Comparison of ENCODE assay signal across 9 mouse cellular contexts in the genomic region with DNA sequence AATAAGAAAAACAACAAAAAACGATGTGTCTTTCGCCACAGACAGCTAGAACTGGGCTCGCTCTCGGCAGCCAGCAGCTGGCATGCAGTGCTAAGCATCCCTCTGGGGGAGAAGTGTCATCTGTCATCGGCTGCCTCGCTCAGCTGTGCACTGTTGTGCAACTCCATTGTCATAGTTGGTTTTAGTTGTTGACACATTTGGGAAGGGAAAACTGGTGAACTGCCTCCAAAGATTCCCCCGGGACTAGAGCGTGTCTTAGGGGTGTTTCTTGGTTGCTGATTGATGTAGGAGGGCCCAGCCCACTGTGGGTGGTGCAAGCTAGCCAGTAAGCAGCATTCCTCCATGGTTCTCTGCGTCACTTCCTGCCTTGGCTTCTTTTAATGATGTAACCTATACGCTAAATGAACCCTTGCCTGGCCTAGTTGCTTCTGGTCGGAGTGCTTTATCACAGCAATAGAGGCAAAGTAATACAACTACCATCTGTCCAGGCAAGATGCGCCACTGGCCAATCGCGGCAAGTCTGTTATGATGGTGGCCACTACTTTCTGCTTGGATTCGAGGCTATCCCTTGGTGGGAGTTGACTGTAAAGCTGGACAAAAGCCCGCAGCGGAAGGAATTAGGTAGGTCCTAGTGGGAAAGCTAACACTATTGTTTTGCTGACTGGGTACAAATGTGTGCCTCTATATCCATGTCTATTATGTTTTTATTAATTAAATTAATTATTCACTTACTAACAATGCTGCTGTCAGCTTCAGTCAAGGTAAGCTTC. TPM values are rescaled to one million over a fixed set of nuclear protein-coding genes. Genes with fewer than 3 reads are reported as not detected.
DNase-seq lines count a peak whose midpoint lies in the region; ATAC-seq and TF ChIP-seq lines count a peak whose summit lies in the region.
"Had no signal": no experiment of that assay in that cellular context is flagged by ENCODE, and none has a peak within 500 bp of the region (broad histone marks: within the 10 kb centered on the region; RNA-seq: fewer than 3 reads in every experiment).

No protein-coding gene starts in this region.

- ATAC-seq in midbrain, embryonic 11.5 days (ENCODE audit: low FRiP score), result no peak
- ATAC-seq in midbrain, embryonic 16.5 days, result no peak
- ATAC-seq in cerebellum, adult (ENCODE audit: insufficient number of reproducible peaks, low FRiP score, low TSS enrichment), result no peak

- H3K27me3 ChIP-seq in midbrain, embryonic 11.5 days (ENCODE audit: control insufficient read depth, insufficient read depth, low read length), result no peaks in the 10 kb centered on the region
- H3K27me3 ChIP-seq in midbrain, embryonic 16.5 days (ENCODE audit: control insufficient read depth, insufficient read depth, low read depth, low read length), result no peaks in the 10 kb centered on the region
- no peaks in the 10 kb centered on the region for H3K27me3 ChIP-seq in heart, embryonic 10.5 days (ENCODE audit: insufficient read depth, poor library complexity, severe bottlenecking)

- TF ChIP-seq CTCF in layer of hippocampus, adult 2 months (conservative IDR thresholded peaks at IDR 0.05), result no peak

- no peaks in the 10 kb centered on the region for H3K9me3 ChIP-seq in midbrain, embryonic 11.5 days (ENCODE audit: control insufficient read depth, low read length)
- H3K9me3 ChIP-seq in midbrain, embryonic 16.5 days (replicated peaks; ENCODE audit: control insufficient read depth, low read length, poor library complexity, severe bottlenecking), result no peaks in the 10 kb centered on the region
- H3K9me3 ChIP-seq in heart, embryonic 10.5 days, result no peaks in the 10 kb centered on the region

- H3K4me2 ChIP-seq in midbrain, embryonic 11.5 days, result no peak overlapping the region
- no peak overlapping the region for H3K4me2 ChIP-seq in midbrain, embryonic 16.5 days (ENCODE audit: low read length)

- DNase-seq in midbrain, embryonic 11.5 days (ENCODE audit: low spot score, missing footprints), result peak; percentile 72
- DNase-seq in adrenal gland, postnatal 25 days, result peak; percentile 23
- DNase-seq in heart, embryonic 10.5 days (ENCODE audit: low spot score), result peak; percentile 65
- DNase-seq in layer of hippocampus, adult 2 months (ENCODE audit: low spot score in 2 of 2), result peak; percentile 26 to 63
- peak; percentile 69 for DNase-seq in naive thymus-derived CD4-positive, alpha-beta T cell, adult 2 months (ENCODE audit: low read depth)
- DNase-seq in cerebellum, adult 11-12 months, result no peak

- no peaks in the 10 kb centered on the region for H3K36me3 ChIP-seq in midbrain, embryonic 11.5 days (ENCODE audit: control insufficient read depth, insufficient read depth, low read length)
- no peaks in the 10 kb centered on the region for H3K36me3 ChIP-seq in midbrain, embryonic 16.5 days (ENCODE audit: control insufficient read depth, insufficient read depth, low read length)
- H3K36me3 ChIP-seq in heart, embryonic 10.5 days, result no peaks in the 10 kb centered on the region

- H3K27ac ChIP-seq in midbrain, embryonic 11.5 days (ENCODE audit: low read depth, low read length), result no peak overlapping the region
- H3K27ac ChIP-seq in midbrain, embryonic 16.5 days (ENCODE audit: low read length), result no peak overlapping the region
- no peak overlapping the region for H3K27ac ChIP-seq in heart, embryonic 10.5 days
- H3K27ac ChIP-seq in layer of hippocampus, adult 2 months, result peak overlapping the region; percentile 32; the same call in 1 of the 2 replicates

- H3K4me1 ChIP-seq in midbrain, embryonic 11.5 days (ENCODE audit: control insufficient read depth, insufficient read depth, low read length), result 0 out of 2 replicates have a peak, but pooled peaks cover 2% of the 10 kb centered on the region
- no peaks in the 10 kb centered on the region for H3K4me1 ChIP-seq in midbrain, embryonic 16.5 days (ENCODE audit: control insufficient read depth, insufficient read depth, low read length)
- peaks cover 15% of the 10 kb centered on the region for H3K4me1 ChIP-seq in heart, embryonic 10.5 days

- 78% methylated on average over 17 of the region's 17 CpGs for WGBS in midbrain, embryonic 11.5 days
- WGBS in midbrain, embryonic 16.5 days, result 72% methylated on average over 17 of the region's 17 CpGs
- 69% methylated on average over 17 of the region's 17 CpGs for WGBS in heart, embryonic 10.5 days

- no peak overlapping the region for H3K4me3 ChIP-seq in midbrain, embryonic 11.5 days (ENCODE audit: low read depth, low read length)
- no peak overlapping the region for H3K4me3 ChIP-seq in midbrain, embryonic 16.5 days (ENCODE audit: low read depth, low read length)
- no peak overlapping the region for H3K4me3 ChIP-seq in heart, embryonic 10.5 days
- H3K4me3 ChIP-seq in layer of hippocampus, adult 2 months, result peak overlapping the region; percentile 9; the same call in 1 of the 2 replicates

- no peak overlapping the region for H3K9ac ChIP-seq in midbrain, embryonic 11.5 days (ENCODE audit: low read length)
- H3K9ac ChIP-seq in midbrain, embryonic 16.5 days (ENCODE audit: low read depth, low read length), result no peak overlapping the region

RNA-seq across cellular contexts. Expression of gene Lgals9, which starts 11.2 kb away (rescaled TPM):
- 5.4 and 6.7 TPM in 2 replicates for polyA plus RNA-seq in midbrain, embryonic 11.5 days (2014; fragmentation: Nextera tagmentation; extraction: Ambion mirVana)
- polyA plus RNA-seq in midbrain, embryonic 16.5 days (2015; fragmentation: Nextera tagmentation; extraction: Ambion mirVana), result 7.6 and 8.0 TPM in 2 replicates
- 18.5 and 21.8 TPM in 2 replicates for total RNA-seq in adrenal gland, postnatal 25 days (2021)
- 11.6 and 29.8 TPM in 2 replicates for polyA plus RNA-seq in heart, embryonic 10.5 days (2016; fragmentation: Nextera tagmentation; extraction: Ambion mirVana)
- total RNA-seq in layer of hippocampus, adult 2 months (2021), result 1 to 10 TPM; 4.0 to 4.1 TPM

RNA-seq across cellular contexts. Expression of gene Nos2, which starts 53.0 kb away (rescaled TPM):
- 0.64 and 0.69 TPM in 2 replicates for polyA plus RNA-seq in midbrain, embryonic 11.5 days (2014; fragmentation: Nextera tagmentation; extraction: Ambion mirVana)
- 0.87 and 1.1 TPM in 2 replicates for polyA plus RNA-seq in midbrain, embryonic 16.5 days (2015; fragmentation: Nextera tagmentation; extraction: Ambion mirVana)
- 2.0 and 2.4 TPM in 2 replicates for total RNA-seq in adrenal gland, postnatal 25 days (2021)
- polyA plus RNA-seq in heart, embryonic 10.5 days (2016; fragmentation: Nextera tagmentation; extraction: Ambion mirVana), result 0.15 and 0.44 TPM in 2 replicates
- under 1 TPM; 0.20 to 0.64 TPM for total RNA-seq in layer of hippocampus, adult 2 months (2021)
- total RNA-seq: common myeloid progenitor, adult 5-6 weeks had no signal
